Mouse (Mus musculus): Measurements from ENCODE around the gene Olfr160. TPM values are rescaled to one million over a fixed set of nuclear protein-coding genes. Genes with fewer than 3 reads are reported as not detected.

Gene Olfr160
- polyA plus RNA-seq, 1 experiment, result not detected

DNA sequence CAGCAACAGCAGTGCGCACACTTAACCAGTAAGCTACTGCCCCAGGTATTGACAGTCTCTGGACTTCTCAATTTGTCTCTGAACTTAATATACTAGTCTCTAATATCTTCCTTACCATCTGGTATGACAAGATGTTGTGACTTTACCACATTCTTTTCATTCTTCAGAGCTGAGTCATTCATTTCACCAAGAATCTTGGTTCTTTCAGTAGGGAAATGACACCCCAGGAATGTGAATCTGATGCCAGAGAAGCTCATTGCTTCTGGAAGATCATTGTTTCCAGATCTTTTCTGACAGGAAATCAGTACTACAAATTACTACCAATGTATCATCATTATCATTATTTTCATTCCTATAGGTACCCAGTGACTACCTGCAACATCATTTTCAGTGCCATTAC lies 18.3 kb upstream of the Olfr160 start:
- Histone ChIP-seq H3K4me3 (ENCODE audit: low read depth, low read length) (no peak overlapping the region), H3K27me3 (ENCODE audit: control insufficient read depth, insufficient read depth, low read length) (no peaks in the 10 kb centered on the region), H3K4me1 (ENCODE audit: control insufficient read depth, insufficient read depth, insufficient read length, low read length) (no peaks in the 10 kb centered on the region), H3K27ac (ENCODE audit: insufficient read depth, low read depth, low read length) (no peak overlapping the region), H3K36me3 (ENCODE audit: control insufficient read depth, insufficient read depth, low read length) (no peaks in the 10 kb centered on the region)
- TF ChIP-seq POLR2A (IDR thresholded peaks at IDR 0.05; ENCODE audit: low read depth, low read length), result no peak
- TF ChIP-seq CTCF (IDR thresholded peaks at IDR 0.05; ENCODE audit: extremely low read depth, insufficient read length, insufficient replicate concordance, low read depth, low read length), result no peak
- WGBS, result 89% methylated on average over 1 of the region's 1 CpGs

DNA sequence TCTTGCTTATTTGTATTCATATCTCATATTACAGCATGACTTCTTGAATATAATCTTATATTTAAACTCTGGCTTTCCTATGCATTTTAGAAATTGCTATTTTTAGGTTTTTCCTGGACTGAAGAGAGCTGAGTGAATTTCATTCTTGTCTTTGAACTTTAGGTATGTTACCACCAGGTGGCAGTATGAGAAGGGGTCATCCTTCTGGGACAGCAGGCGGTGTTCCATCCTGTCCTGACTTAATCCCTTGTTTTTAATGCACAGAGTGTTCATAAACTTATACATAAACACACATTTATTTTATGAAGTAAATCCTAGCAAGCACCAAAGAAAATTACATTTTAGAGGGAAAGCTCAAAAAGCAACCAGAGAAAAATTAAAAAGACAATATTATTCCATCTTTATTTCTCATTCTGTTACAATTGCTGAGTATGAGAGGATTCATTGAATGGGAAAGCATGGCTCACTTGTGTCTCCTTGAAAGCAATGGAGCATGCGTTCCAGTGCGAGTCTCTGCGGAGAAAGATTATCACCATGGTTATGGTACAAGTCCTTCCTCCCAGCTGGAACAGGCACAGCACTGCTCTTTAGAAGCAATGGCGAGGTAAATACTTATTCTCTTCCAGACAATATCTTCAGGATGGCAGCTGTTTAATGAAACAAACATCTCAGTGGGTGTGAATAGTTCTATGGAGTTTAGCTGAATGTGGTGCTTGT lies 25.9 kb downstream of the Olfr160 start:
- 60% methylated on average over 5 of the region's 5 CpGs for WGBS
- TF ChIP-seq CTCF (IDR thresholded peaks at IDR 0.05; ENCODE audit: extremely low read depth, insufficient read length, insufficient replicate concordance, low read depth, low read length), result no peak
- no peak for TF ChIP-seq POLR2A (IDR thresholded peaks at IDR 0.05; ENCODE audit: low read depth, low read length)
- H3K4me1 ChIP-seq (ENCODE audit: control insufficient read depth, insufficient read depth, insufficient read length, low read length), result no peaks in the 10 kb centered on the region
- H3K27me3 ChIP-seq (ENCODE audit: control insufficient read depth, insufficient read depth, low read length), result no peaks in the 10 kb centered on the region
- no peak overlapping the region for H3K4me3 ChIP-seq (ENCODE audit: low read depth, low read length)
- no peaks in the 10 kb centered on the region for H3K36me3 ChIP-seq (ENCODE audit: control insufficient read depth, insufficient read depth, low read length)
- no peak overlapping the region for H3K27ac ChIP-seq (ENCODE audit: insufficient read depth, low read depth, low read length)

DNA sequence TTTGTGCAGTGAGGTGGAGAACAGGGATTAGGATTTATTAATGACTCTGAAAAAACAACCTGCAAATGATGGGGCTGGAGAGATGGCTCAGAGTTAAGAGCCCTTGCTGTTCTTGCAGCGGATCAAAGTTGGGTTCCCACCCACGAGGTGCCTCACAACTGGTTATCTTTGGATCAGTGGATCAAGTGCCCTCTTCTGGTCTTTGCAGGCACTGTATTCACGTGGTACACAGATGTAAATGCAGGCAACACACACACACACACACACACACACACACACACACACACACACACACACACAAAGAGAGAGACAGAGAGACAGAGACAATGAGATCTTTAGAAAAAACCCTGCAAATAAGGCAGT lies 28.1 kb downstream of the Olfr160 start:
- 43% methylated on average over 3 of the region's 3 CpGs for WGBS

DNA sequence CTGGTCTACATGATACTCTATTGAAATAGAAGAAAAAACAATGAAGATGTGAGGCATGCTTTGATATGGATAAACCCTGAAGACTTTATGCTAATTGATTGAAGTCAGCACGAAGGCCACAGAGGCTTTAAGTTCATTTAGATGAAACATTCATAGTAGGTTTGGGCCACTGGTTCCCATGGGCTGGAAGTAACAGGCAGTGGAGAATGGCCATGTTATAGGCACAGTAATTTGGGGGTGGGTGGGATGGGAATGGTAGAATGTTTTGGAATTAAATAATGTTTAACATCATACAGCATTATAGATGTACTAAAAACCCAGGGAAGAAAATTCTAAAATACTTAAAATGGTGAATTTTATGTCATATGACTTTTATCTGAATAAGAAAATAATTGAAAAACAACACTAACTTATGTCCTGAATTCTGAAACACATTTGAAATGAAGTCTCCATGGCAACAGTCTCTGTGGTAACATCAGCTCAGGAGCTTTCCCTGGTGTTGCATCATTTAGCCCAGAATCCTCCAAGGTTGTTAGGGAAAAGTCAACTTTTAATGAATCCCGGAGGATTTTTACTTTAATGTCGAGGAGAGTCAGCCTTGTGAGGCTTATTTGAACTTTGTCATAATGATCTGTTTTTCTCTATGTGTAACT lies 28.6 kb downstream of the Olfr160 start:
- 77% methylated on average over 3 of the region's 3 CpGs for WGBS

More for the DNA sequence above, 28.1 kb downstream of the Olfr160 start:
- Histone ChIP-seq H3K36me3 (ENCODE audit: control insufficient read depth, insufficient read depth, low read length) (no peaks in the 10 kb centered on the region), H3K27me3 (ENCODE audit: control insufficient read depth, insufficient read depth, low read length) (no peaks in the 10 kb centered on the region), H3K4me3 (ENCODE audit: low read depth, low read length) (no peak overlapping the region), H3K4me1 (ENCODE audit: control insufficient read depth, insufficient read depth, insufficient read length, low read length) (no peaks in the 10 kb centered on the region), H3K27ac (ENCODE audit: insufficient read depth, low read depth, low read length) (no peak overlapping the region)
- TF ChIP-seq POLR2A (IDR thresholded peaks at IDR 0.05; ENCODE audit: low read depth, low read length) (no peak), CTCF (IDR thresholded peaks at IDR 0.05; ENCODE audit: extremely low read depth, insufficient read length, insufficient replicate concordance, low read depth, low read length) (no peak)

DNA sequence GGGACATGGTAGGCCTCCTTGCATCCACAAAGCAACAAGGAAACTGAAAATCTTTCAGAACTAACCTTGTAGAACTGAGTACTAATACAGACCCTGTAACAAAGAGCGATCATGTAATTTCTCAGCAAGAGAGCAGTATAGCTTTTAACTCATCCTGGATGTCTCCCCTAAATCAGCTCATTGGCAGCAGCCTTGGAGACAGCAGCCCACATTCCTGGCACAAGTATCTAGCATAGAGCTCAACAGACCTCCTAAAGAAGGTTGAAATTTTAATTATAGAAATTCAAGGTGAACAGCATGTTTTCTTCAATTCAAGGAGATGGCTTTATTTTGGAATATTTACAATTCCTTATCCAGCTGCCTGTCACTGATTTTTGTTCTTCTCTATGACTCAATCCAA lies 34.9 kb downstream of the Olfr160 start:
- no peaks in the 10 kb centered on the region for H3K36me3 ChIP-seq (ENCODE audit: control insufficient read depth, insufficient read depth, low read length)
- H3K4me1 ChIP-seq (ENCODE audit: control insufficient read depth, insufficient read depth, insufficient read length, low read length), result no peaks in the 10 kb centered on the region
- WGBS, result 90% methylated on average over 1 of the region's 1 CpGs
- H3K27ac ChIP-seq (ENCODE audit: insufficient read depth, low read depth, low read length), result no peak overlapping the region
- H3K27me3 ChIP-seq (ENCODE audit: control insufficient read depth, insufficient read depth, low read length), result no peaks in the 10 kb centered on the region
- H3K4me3 ChIP-seq (ENCODE audit: low read depth, low read length), result no peak overlapping the region
- TF ChIP-seq POLR2A (IDR thresholded peaks at IDR 0.05; ENCODE audit: low read depth, low read length) (no peak), CTCF (IDR thresholded peaks at IDR 0.05; ENCODE audit: extremely low read depth, insufficient read length, insufficient replicate concordance, low read depth, low read length) (no peak)

More for the DNA sequence above, 28.6 kb downstream of the Olfr160 start:
- Histone ChIP-seq H3K36me3 (ENCODE audit: control insufficient read depth, insufficient read depth, low read length) (no peaks in the 10 kb centered on the region), H3K27ac (ENCODE audit: insufficient read depth, low read depth, low read length) (no peak overlapping the region), H3K4me1 (ENCODE audit: control insufficient read depth, insufficient read depth, insufficient read length, low read length) (no peaks in the 10 kb centered on the region), H3K4me3 (ENCODE audit: low read depth, low read length) (no peak overlapping the region), H3K27me3 (ENCODE audit: control insufficient read depth, insufficient read depth, low read length) (no peaks in the 10 kb centered on the region)
- no peak for TF ChIP-seq CTCF (IDR thresholded peaks at IDR 0.05; ENCODE audit: extremely low read depth, insufficient read length, insufficient replicate concordance, low read depth, low read length)
- TF ChIP-seq POLR2A (IDR thresholded peaks at IDR 0.05; ENCODE audit: low read depth, low read length), result no peak

DNA sequence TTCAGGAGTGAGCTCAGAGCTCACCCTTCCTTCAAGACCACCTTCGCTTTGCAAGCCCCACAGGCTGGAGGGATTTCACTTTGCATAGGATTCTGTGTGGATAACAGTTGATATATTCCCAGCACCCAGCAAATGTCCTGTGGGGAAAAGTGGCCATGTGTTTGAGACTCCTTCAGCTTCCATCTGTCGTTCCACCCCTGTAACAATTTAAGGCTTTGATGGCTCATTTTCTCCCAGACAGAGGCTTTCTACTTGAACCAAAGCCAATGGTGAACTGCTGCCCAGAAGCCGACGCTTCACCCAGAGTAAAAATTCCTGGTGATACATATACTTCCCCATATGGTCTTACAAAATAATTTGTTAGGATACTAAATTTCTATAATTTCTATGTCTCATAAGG lies 40.8 kb downstream of the Olfr160 start:
- 82% methylated on average over 4 of the region's 4 CpGs for WGBS
- H3K27me3 ChIP-seq (ENCODE audit: control insufficient read depth, insufficient read depth, low read length), result no peaks in the 10 kb centered on the region
- no peaks in the 10 kb centered on the region for H3K36me3 ChIP-seq (ENCODE audit: control insufficient read depth, insufficient read depth, low read length)
- H3K27ac ChIP-seq (ENCODE audit: insufficient read depth, low read depth, low read length), result no peak overlapping the region
- TF ChIP-seq POLR2A (IDR thresholded peaks at IDR 0.05; ENCODE audit: low read depth, low read length), result no peak
- H3K4me3 ChIP-seq (ENCODE audit: low read depth, low read length), result no peak overlapping the region
- no peaks in the 10 kb centered on the region for H3K4me1 ChIP-seq (ENCODE audit: control insufficient read depth, insufficient read depth, insufficient read length, low read length)

DNA sequence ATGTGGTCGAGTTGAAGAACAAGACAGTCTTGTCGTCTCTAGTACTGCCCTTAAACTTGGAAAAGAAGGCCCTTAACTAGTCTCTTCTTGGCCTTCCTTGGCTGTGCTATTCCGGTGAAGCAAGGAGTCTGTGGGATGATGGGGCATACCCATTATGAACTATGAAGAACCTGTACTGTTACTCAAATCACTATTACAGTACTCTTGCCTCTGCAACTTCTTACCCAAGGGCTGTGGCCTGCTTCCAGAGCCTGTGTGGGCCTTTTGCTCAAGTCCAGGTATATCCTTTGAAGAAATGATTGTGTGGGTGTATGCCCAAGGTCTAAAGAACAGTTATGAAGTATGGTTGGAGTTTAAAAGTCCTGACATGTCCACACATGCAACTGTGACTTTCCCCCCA lies 45.8 kb downstream of the Olfr160 start:
- H3K4me1 ChIP-seq (ENCODE audit: control insufficient read depth, insufficient read depth, insufficient read length, low read length), result no peaks in the 10 kb centered on the region
- H3K36me3 ChIP-seq (ENCODE audit: control insufficient read depth, insufficient read depth, low read length), result no peaks in the 10 kb centered on the region
- H3K27ac ChIP-seq (ENCODE audit: insufficient read depth, low read depth, low read length), result no peak overlapping the region
- H3K4me3 ChIP-seq (ENCODE audit: low read depth, low read length), result no peak overlapping the region
- WGBS, result 83% methylated on average over 3 of the region's 3 CpGs
- no peak for TF ChIP-seq CTCF (IDR thresholded peaks at IDR 0.05; ENCODE audit: extremely low read depth, insufficient read length, insufficient replicate concordance, low read depth, low read length)
- no peak for TF ChIP-seq POLR2A (IDR thresholded peaks at IDR 0.05; ENCODE audit: low read depth, low read length)
- H3K27me3 ChIP-seq (ENCODE audit: control insufficient read depth, insufficient read depth, low read length), result no peaks in the 10 kb centered on the region

Measured in small intestine, adult 2 months (tissue).